Mouse (Mus musculus) stomach, embryonic 16.5 days (tissue): ENCODE measurements around the gene Gm7030. TPM values are rescaled to one million over a fixed set of nuclear protein-coding genes. Genes with fewer than 3 reads are reported as not detected.
"Not testable (repeated sequence)": the region's sequence is repeated elsewhere in the genome, so short reads cannot be mapped to it uniquely, and the experiment has no call there.

Experiments
- ATAC-seq: fragments of 200-750 bp; cut with Nextera tagmentation; 2 replicates; pipeline ENCODE4 v1.8.0; 2017; ENCODE audit warnings: moderate number of reproducible peaks, moderate TSS enrichment; ENCODE audit not compliant: insufficient read depth, low FRiP score
- H3K27ac ChIP-seq: fragments of 300-500 bp; sonication (generic); 2 replicates; pipeline ENCODE4 v1.5.1; 2014; ENCODE audit warnings: low read length
- H3K27me3 ChIP-seq: fragments of 300-500 bp; sonication (generic); 2 replicates; pipeline ENCODE4 v1.6.1; 2014; ENCODE audit warnings: low read length, control low read depth, mixed read lengths; ENCODE audit not compliant: control insufficient read depth, insufficient read depth
- H3K36me3 ChIP-seq: fragments of 300-500 bp; sonication (generic); 2 replicates; pipeline ENCODE4 v1.6.1; 2014; ENCODE audit warnings: low read length; ENCODE audit not compliant: control insufficient read depth, insufficient read depth
- H3K4me1 ChIP-seq: fragments of 300-500 bp; sonication (generic); 2 replicates; pipeline ENCODE4 v1.6.1; 2014; ENCODE audit warnings: low read length, control low read depth, mixed read lengths; ENCODE audit not compliant: control insufficient read depth, insufficient read depth
- H3K4me2 ChIP-seq: fragments of 300-500 bp; sonication (generic); 2 replicates; pipeline ENCODE4 v1.6.1; 2014; ENCODE audit warnings: low read depth, low read length, mixed read lengths
- H3K4me3 ChIP-seq: fragments of 300-500 bp; sonication (generic); replicated peaks from 2 replicates; pipeline ENCODE4 v1.5.1; 2014; ENCODE audit warnings: mild to moderate bottlenecking, low read length
- H3K9ac ChIP-seq: fragments of 300-500 bp; sonication (generic); 2 replicates; pipeline ENCODE4 v1.6.1; 2014; ENCODE audit warnings: low read length
- H3K9me3 ChIP-seq: fragments of 300-500 bp; sonication (generic); replicated peaks from 2 replicates; pipeline ENCODE4 v1.6.1; 2016; ENCODE audit warnings: low read length, control low read depth; ENCODE audit not compliant: control insufficient read depth
- WGBS: fragments of 180-500 bp; shearing (Covaris S2); extraction: QIAGEN DNeasy Blood & Tissue Kit; methylation state at CpG from one replicate; pipeline ENCODE4 v1.1.7; 2014; 5-methylcytosine and 5-hydroxymethylcytosine counted together
- polyA plus RNA-seq: library from polyadenylated mRNA; unstranded; fragments of >200 nt; fragmentation: Nextera tagmentation; extraction: Ambion mirVana; gene quantifications from 2 replicates; pipeline ENCODE4 v1.2.1, GENCODE M21; 2015

Gm7030 gene
- polyA plus RNA-seq, 1 experiment from 2014 or later, result 0.34 TPM

GRCm38 (mm10) chr17:36145111-36145860, 16.1 kb upstream of the Gm7030 start:
- WGBS, result 2% methylated on average over 78 of the region's 78 CpGs
- ATAC-seq, result peak; percentile 47; the same call in 1 of the 2 replicates
- H3K27ac ChIP-seq, result no peak overlapping the region

GRCm38 (mm10) chr17:36136299-36136848, 7.1 kb upstream of the Gm7030 start:
- not testable (repeated sequence) for H3K4me3 ChIP-seq, H3K27me3 ChIP-seq, ATAC-seq, H3K27ac ChIP-seq, H3K9ac ChIP-seq, H3K4me1 ChIP-seq, H3K36me3 ChIP-seq, H3K4me2 ChIP-seq, H3K9me3 ChIP-seq
- WGBS, result 74% methylated on average over 1 of the region's 1 CpGs

More at GRCm38 (mm10) chr17:36145111-36145860, 16.1 kb upstream of the Gm7030 start:
- no peaks in the 10 kb centered on the region for H3K36me3 ChIP-seq
- H3K4me1 ChIP-seq, result peaks cover 7% of the 10 kb centered on the region; the same call in 1 of the 2 replicates
- H3K4me2 ChIP-seq, result peak overlapping the region; percentile 72
- H3K9ac ChIP-seq, result peak overlapping the region; percentile 58
- peak overlapping the region; percentile 53 for H3K4me3 ChIP-seq
- peaks cover 29% of the 10 kb centered on the region for H3K27me3 ChIP-seq
- no peaks in the 10 kb centered on the region for H3K9me3 ChIP-seq

GRCm38 (mm10) chr17:36135421-36136231, 6.4 kb upstream of the Gm7030 start:
- H3K4me2 ChIP-seq, H3K9ac ChIP-seq, H3K36me3 ChIP-seq, H3K4me1 ChIP-seq, H3K27ac ChIP-seq, ATAC-seq, H3K27me3 ChIP-seq, H3K4me3 ChIP-seq, H3K9me3 ChIP-seq: not testable (repeated sequence)

- no peak for ATAC-seq
- H3K27me3 ChIP-seq, result no peaks in the 10 kb centered on the region
- no peaks in the 10 kb centered on the region for H3K36me3 ChIP-seq
- H3K4me3 ChIP-seq, result no peak overlapping the region
- H3K9ac ChIP-seq, result no peak overlapping the region
- no peaks in the 10 kb centered on the region for H3K9me3 ChIP-seq
- no peak overlapping the region for H3K27ac ChIP-seq
- no peaks in the 10 kb centered on the region; the same call in 1 of the 2 replicates for H3K4me1 ChIP-seq
- WGBS, result 76% methylated on average over 5 of the region's 5 CpGs
- no peak overlapping the region for H3K4me2 ChIP-seq
Measured at GRCm38 (mm10) chr17:36131516-36132265, 2.5 kb upstream of the Gm7030 start.

GRCm38 (mm10) chr17:36128525-36128924, 700 bp downstream of the Gm7030 start:
- not testable (repeated sequence) for H3K36me3 ChIP-seq, H3K27ac ChIP-seq, H3K4me2 ChIP-seq, H3K9me3 ChIP-seq, H3K4me1 ChIP-seq, H3K9ac ChIP-seq, H3K4me3 ChIP-seq, ATAC-seq, H3K27me3 ChIP-seq
- WGBS, result 64% methylated on average over 10 of the region's 13 CpGs

- H3K9me3 ChIP-seq, ATAC-seq, H3K4me1 ChIP-seq, H3K4me3 ChIP-seq, H3K4me2 ChIP-seq, H3K36me3 ChIP-seq, H3K27ac ChIP-seq, H3K9ac ChIP-seq, H3K27me3 ChIP-seq: not testable (repeated sequence)
- WGBS, result 52% methylated on average over 3 of the region's 3 CpGs
Measured at GRCm38 (mm10) chr17:36124111-36124510, 5.1 kb downstream of the Gm7030 start.

- not testable (repeated sequence) for H3K4me1 ChIP-seq, H3K27ac ChIP-seq, H3K27me3 ChIP-seq, H3K36me3 ChIP-seq, H3K9me3 ChIP-seq
- H3K4me3 ChIP-seq, result peak within 1 kb of the TSS; percentile 20
- 7% methylated on average over 8 of the region's 8 CpGs for WGBS
- peak within 1 kb of the TSS; percentile 16; the same call in 1 of the 2 replicates for H3K9ac ChIP-seq
- peak within 1 kb of the TSS; percentile 50 for H3K4me2 ChIP-seq
- peak; percentile 68; the same call in 1 of the 2 replicates for ATAC-seq
Measured at GRCm38 (mm10) chr17:36121352-36122020, 7.7 kb downstream of the Gm7030 start, which contains the start of gene Gm19684. Gene Gm19684, plus strand, starts transcription at chr17:36121678.

GRCm38 (mm10) chr17:36120839-36121238, 8.4 kb downstream of the Gm7030 start:
- peak; percentile 59; the same call in 1 of the 2 replicates for ATAC-seq
- 22% methylated on average over 18 of the region's 18 CpGs for WGBS
- H3K9me3 ChIP-seq, H3K36me3 ChIP-seq, H3K27ac ChIP-seq, H3K27me3 ChIP-seq, H3K4me1 ChIP-seq: not testable (repeated sequence)
- Histone ChIP-seq H3K4me3 (peak overlapping the region; percentile 20), H3K4me2 (peak overlapping the region; percentile 50), H3K9ac (peak overlapping the region; percentile 16; the same call in 1 of the 2 replicates)
